Mouse (Mus musculus): ENCODE measurements around the gene Dusp12.

Dusp12 gene

GRCm38 (mm10) chr1:170884978-170885561 lies at the start of gene Dusp12, which contains the start of gene Gm26620:
Dusp12 (minus strand) TSS chr1:170885540.
Gm26620 (plus strand) TSS chr1:170885065.
- peak; percentile 93 for DNase-seq (ENCODE audit: low read depth, low spot score)

- DNase-seq (ENCODE audit: low read depth, low spot score), result no peak
Measured at GRCm38 (mm10) chr1:170934383-170934782, 49.0 kb upstream of the Dusp12 start.

- no peak for DNase-seq (ENCODE audit: low read depth, low spot score)
Measured at GRCm38 (mm10) chr1:170933940-170934339, 48.6 kb upstream of the Dusp12 start.

GRCm38 (mm10) chr1:170933386-170933920 lies 48.1 kb upstream of the Dusp12 start:
- DNase-seq (ENCODE audit: low read depth, low spot score), result peak; percentile 51

GRCm38 (mm10) chr1:170932043-170932442 lies 46.7 kb upstream of the Dusp12 start:
- no peak for DNase-seq (ENCODE audit: low read depth, low spot score)

GRCm38 (mm10) chr1:170929245-170929644 lies 43.9 kb upstream of the Dusp12 start:
- no peak for DNase-seq (ENCODE audit: low read depth, low spot score)

GRCm38 (mm10) chr1:170928467-170928866 lies 43.1 kb upstream of the Dusp12 start:
- no peak for DNase-seq (ENCODE audit: low read depth, low spot score)

- DNase-seq (ENCODE audit: low read depth, low spot score), result no peak
Measured at GRCm38 (mm10) chr1:170927378-170927777, 42.0 kb upstream of the Dusp12 start, which contains the start of gene Fcrla. Fcrla (minus strand) TSS chr1:170927583.

- DNase-seq (ENCODE audit: low read depth, low spot score), result no peak
Measured at GRCm38 (mm10) chr1:170926941-170927340, 41.6 kb upstream of the Dusp12 start.

GRCm38 (mm10) chr1:170924485-170924884 lies 39.1 kb upstream of the Dusp12 start:
- no peak for DNase-seq (ENCODE audit: low read depth, low spot score)

GRCm38 (mm10) chr1:170919308-170919707 lies 34.0 kb upstream of the Dusp12 start:
- DNase-seq (ENCODE audit: low read depth, low spot score), result no peak

GRCm38 (mm10) chr1:170915657-170916056 lies 30.3 kb upstream of the Dusp12 start:
- DNase-seq (ENCODE audit: low read depth, low spot score), result no peak

GRCm38 (mm10) chr1:170912891-170913615 lies 27.7 kb upstream of the Dusp12 start, which contains the start of gene Fcrlb:
Fcrlb (minus strand) TSS chr1:170912941.
- no peak for DNase-seq (ENCODE audit: low read depth, low spot score)

- DNase-seq (ENCODE audit: low read depth, low spot score), result no peak
Measured at GRCm38 (mm10) chr1:170911907-170912660, 26.7 kb upstream of the Dusp12 start.

GRCm38 (mm10) chr1:170908341-170908740 lies 23.0 kb upstream of the Dusp12 start:
- DNase-seq (ENCODE audit: low read depth, low spot score), result peak; percentile 43

- peak; percentile 54 for DNase-seq (ENCODE audit: low read depth, low spot score)
Measured at GRCm38 (mm10) chr1:170907456-170908191, 22.3 kb upstream of the Dusp12 start.

- peak; percentile 9 for DNase-seq (ENCODE audit: low read depth, low spot score)
Measured at GRCm38 (mm10) chr1:170907111-170907455, 21.7 kb upstream of the Dusp12 start.

GRCm38 (mm10) chr1:170903485-170903884 lies 18.1 kb upstream of the Dusp12 start:
- no peak for DNase-seq (ENCODE audit: low read depth, low spot score)

GRCm38 (mm10) chr1:170901536-170902238 lies 16.3 kb upstream of the Dusp12 start:
- DNase-seq (ENCODE audit: low read depth, low spot score), result peak; percentile 89

GRCm38 (mm10) chr1:170900799-170901467 lies 15.6 kb upstream of the Dusp12 start:
- DNase-seq (ENCODE audit: low read depth, low spot score), result peak; percentile 54

Measured in R1 (cell line).